Mouse (Mus musculus) c-Kit-positive CD71-positive TER-119-negative erythroid progenitor cells, embryonic 14.5 days (primary cell): Measurements from ENCODE around the gene Spata4.
"Not testable (repeated sequence)": the region's sequence is repeated elsewhere in the genome, so short reads cannot be mapped to it uniquely, and the experiment has no call there.

ENCODE experiments used
- DNase-seq: peaks from one replicate; pipeline ENCODE4 v3.0.0-alpha.2; 2013; ENCODE audit warnings: low read depth

Spata4 gene

GRCm38 (mm10) chr8:54600671-54601251 lies at the start of gene Spata4:
Gene Spata4 (plus strand): TSS chr8:54600781.
- DNase-seq = peak; percentile 52

GRCm38 (mm10) chr8:54554921-54555320 lies 45.7 kb upstream of the Spata4 start:
- DNase-seq = no peak

GRCm38 (mm10) chr8:54562137-54562536 lies 38.4 kb upstream of the Spata4 start:
- DNase-seq = no peak

GRCm38 (mm10) chr8:54565181-54565580 lies 35.4 kb upstream of the Spata4 start:
- DNase-seq = no peak

GRCm38 (mm10) chr8:54565603-54566260 lies 34.8 kb upstream of the Spata4 start:
- no peak for DNase-seq

GRCm38 (mm10) chr8:54567168-54567567 lies 33.4 kb upstream of the Spata4 start:
- DNase-seq = no peak

GRCm38 (mm10) chr8:54570618-54571609 lies 29.7 kb upstream of the Spata4 start:
- no peak for DNase-seq

GRCm38 (mm10) chr8:54581436-54581835 lies 19.1 kb upstream of the Spata4 start:
- no peak for DNase-seq

GRCm38 (mm10) chr8:54582886-54583285 lies 17.7 kb upstream of the Spata4 start:
- DNase-seq = no peak

GRCm38 (mm10) chr8:54594634-54595033 lies 5.9 kb upstream of the Spata4 start:
- no peak for DNase-seq

- no peak for DNase-seq
These were observed 4.5 kb upstream of the Spata4 start for GRCm38 (mm10) chr8:54596051-54596450.

- no peak for DNase-seq
These were observed 3.6 kb upstream of the Spata4 start for GRCm38 (mm10) chr8:54596940-54597339.

GRCm38 (mm10) chr8:54597386-54597785 lies 3.2 kb upstream of the Spata4 start:
- no peak for DNase-seq

- DNase-seq = no peak
These were observed 2.9 kb downstream of the Spata4 start for GRCm38 (mm10) chr8:54603440-54603839.

- no peak for DNase-seq
These were observed 8.8 kb downstream of the Spata4 start for GRCm38 (mm10) chr8:54609336-54609735.

GRCm38 (mm10) chr8:54610238-54610637 lies 9.7 kb downstream of the Spata4 start:
- no peak for DNase-seq

GRCm38 (mm10) chr8:54616710-54617109 lies 16.1 kb downstream of the Spata4 start:
- DNase-seq = not testable (repeated sequence)

GRCm38 (mm10) chr8:54638634-54639033 lies 38.1 kb downstream of the Spata4 start:
- DNase-seq = no peak
